Mouse (Mus musculus): ENCODE data around the gene Serpina3f. TPM values are rescaled to one million over a fixed set of nuclear protein-coding genes. Genes with fewer than 3 reads are reported as not detected.

Gene Serpina3f
- polyA plus RNA-seq, 1 experiment from 2014 or later: 0.11 TPM

DNA sequence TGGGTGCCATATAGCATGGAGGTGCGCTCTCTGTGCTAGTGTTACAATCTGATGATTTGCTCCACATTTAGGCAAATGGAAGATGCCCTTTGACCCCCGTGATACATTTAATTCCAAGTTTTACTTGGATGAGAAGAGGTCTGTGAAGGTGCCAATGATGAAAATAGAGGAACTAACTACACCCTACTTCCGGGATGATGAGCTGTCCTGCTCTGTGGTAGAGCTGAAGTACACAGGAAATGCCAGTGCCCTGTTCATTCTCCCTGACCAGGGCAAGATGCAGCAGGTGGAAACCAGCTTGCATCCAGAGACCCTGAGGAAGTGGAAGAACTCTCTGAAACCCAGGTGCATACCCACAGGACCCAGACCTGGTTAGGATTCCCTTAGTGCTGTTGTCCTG lies 52.0 kb downstream of the Serpina3f start:
- 81% methylated on average over 3 of the region's 3 CpGs for WGBS
- Histone ChIP-seq H3K36me3 (replicated peaks) (no peaks in the 10 kb centered on the region), H3K4me3 (replicated peaks) (no peak overlapping the region), H3K27ac (no peak overlapping the region), H3K9me3 (no peaks in the 10 kb centered on the region), H3K4me2 (no peak overlapping the region), H3K27me3 (no peaks in the 10 kb centered on the region), H3K4me1 (peaks cover 3% of the 10 kb centered on the region; the same call in 1 of the 2 replicates), H3K9ac (no peak overlapping the region)
- ATAC-seq (ENCODE audit: low FRiP score): no peak

Other genes starting within 250 kb of the Serpina3f start
- gene Serpina11, start 224.6 kb upstream of the Serpina3f start, polyA plus RNA-seq (2016; fragmentation: Nextera tagmentation; extraction: Ambion mirVana): not detected in 2 replicates
- gene Serpina9, start 200.8 kb upstream of the Serpina3f start, polyA plus RNA-seq (2016; fragmentation: Nextera tagmentation; extraction: Ambion mirVana): not detected in 2 replicates
- not detected in 2 replicates for gene Serpina12, start 170.1 kb upstream of the Serpina3f start, polyA plus RNA-seq (2016; fragmentation: Nextera tagmentation; extraction: Ambion mirVana)
- not detected in 2 replicates for gene Serpina5, start 113.4 kb upstream of the Serpina3f start, polyA plus RNA-seq (2016; fragmentation: Nextera tagmentation; extraction: Ambion mirVana)
- gene Serpina3a, start 101.8 kb upstream of the Serpina3f start, polyA plus RNA-seq (2016; fragmentation: Nextera tagmentation; extraction: Ambion mirVana): not detected in 2 replicates
- not detected in 2 replicates for gene Serpina3b, start 86.5 kb upstream of the Serpina3f start, polyA plus RNA-seq (2016; fragmentation: Nextera tagmentation; extraction: Ambion mirVana)
- gene Serpina3c, start 60.7 kb upstream of the Serpina3f start, polyA plus RNA-seq (2016; fragmentation: Nextera tagmentation; extraction: Ambion mirVana): not detected in 2 replicates
- not detected in 2 replicates for gene Serpina3g, start 21.7 kb downstream of the Serpina3f start, polyA plus RNA-seq (2016; fragmentation: Nextera tagmentation; extraction: Ambion mirVana)
- gene Serpina3i, start 48.6 kb downstream of the Serpina3f start, polyA plus RNA-seq (2016; fragmentation: Nextera tagmentation; extraction: Ambion mirVana): 0.09 TPM in 1 of 2 replicates, not detected in the other
- gene Serpina3j, start 100.0 kb downstream of the Serpina3f start, polyA plus RNA-seq (2016; fragmentation: Nextera tagmentation; extraction: Ambion mirVana): not detected in 2 replicates
- not detected in 2 replicates for gene Serpina3k, start 123.9 kb downstream of the Serpina3f start, polyA plus RNA-seq (2016; fragmentation: Nextera tagmentation; extraction: Ambion mirVana)
- gene Serpina3m, start 123.9 kb downstream of the Serpina3f start, polyA plus RNA-seq (2016; fragmentation: Nextera tagmentation; extraction: Ambion mirVana): not detected in 2 replicates
- gene Serpina3n, start 192.2 kb downstream of the Serpina3f start, polyA plus RNA-seq (2016; fragmentation: Nextera tagmentation; extraction: Ambion mirVana): not detected in 2 replicates

All from forebrain, embryonic 12.5 days (tissue).